Mouse (Mus musculus): ENCODE measurements at regions not wholly inside any gene's neighbourhood (a gene's known extent, or its start where the extent isn't known, plus 50 kb on each side); places are given as distances from the start of the nearest gene placed in this dataset.

DNA sequence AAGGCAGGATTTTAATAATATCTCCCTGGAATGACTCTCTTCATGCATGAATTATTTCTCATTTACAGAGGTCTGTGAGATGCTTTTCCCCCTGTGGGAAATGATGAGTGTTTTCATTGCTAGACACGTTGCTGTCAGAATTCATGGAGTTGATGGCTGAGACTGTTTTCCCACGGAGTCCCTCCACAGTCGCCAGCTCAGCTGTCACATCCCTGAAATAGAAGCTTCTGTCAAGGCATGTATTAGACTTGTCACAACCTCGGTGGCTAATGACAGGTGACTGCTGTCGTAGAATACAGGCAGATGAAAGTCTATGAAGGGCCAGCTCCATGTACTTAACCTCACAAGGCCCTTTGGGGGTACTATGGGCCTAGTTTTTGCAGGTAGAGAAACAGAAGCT is 212.4 kb downstream of the Abcc12 start:
- TF ChIP-seq CTCF (IDR thresholded peaks at IDR 0.05; ENCODE audit: low read depth) (no peak), EP300 (IDR thresholded peaks at IDR 0.05; ENCODE audit: low read depth) (no peak)
